Mouse (Mus musculus): ENCODE measurements at regions not wholly inside any gene's neighbourhood (a gene's known extent, or its start where the extent isn't known, plus 50 kb on each side); places are given as distances from the start of the nearest gene placed in this dataset.

DNA sequence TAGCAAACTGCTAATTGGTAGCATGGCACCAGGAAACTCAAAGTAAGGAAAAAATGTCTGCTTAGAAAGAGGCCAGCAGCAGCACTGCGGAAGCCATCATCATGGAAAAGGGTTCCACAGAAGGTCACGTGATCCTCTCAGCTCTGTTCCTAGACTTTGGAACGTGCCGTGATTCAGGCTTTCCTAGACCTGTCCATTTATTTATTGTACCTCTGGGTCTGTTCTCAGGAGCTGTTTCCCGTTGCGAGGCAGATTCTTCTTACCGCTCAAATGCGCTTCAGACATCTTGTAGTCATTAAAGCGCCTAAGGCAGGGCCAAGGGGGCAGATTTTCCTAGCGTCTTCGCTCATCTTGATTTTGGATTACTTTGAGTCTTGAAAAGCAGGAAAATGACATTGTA is 365.0 kb upstream of the Adgrl2 start:
- Histone ChIP-seq H3K4me3 (ENCODE audit: low read depth, low read length) (no peak overlapping the region), H3K27ac (ENCODE audit: low read length) (no peak overlapping the region), H3K27me3 (replicated peaks; ENCODE audit: insufficient read depth, low read length) (no peaks in the 10 kb centered on the region), H3K36me3 (ENCODE audit: insufficient read depth, low read length) (no peaks in the 10 kb centered on the region), H3K9me3 (ENCODE audit: low read length) (no peaks in the 10 kb centered on the region), H3K4me2 (replicated peaks; ENCODE audit: low read depth, low read length) (no peak overlapping the region), H3K9ac (replicated peaks; ENCODE audit: low read depth) (no peak overlapping the region), H3K4me1 (ENCODE audit: insufficient read depth, low read depth, low read length) (no peaks in the 10 kb centered on the region; the same call in 1 of the 2 replicates)
- ATAC-seq (no peak), DNase-seq (ENCODE audit: low spot score) (no peak)
- 96% methylated on average over 11 of the region's 11 CpGs for WGBS
- TF ChIP-seq EP300 (IDR thresholded peaks at IDR 0.05) (no peak), CTCF (IDR thresholded peaks at IDR 0.05) (no peak)

DNA sequence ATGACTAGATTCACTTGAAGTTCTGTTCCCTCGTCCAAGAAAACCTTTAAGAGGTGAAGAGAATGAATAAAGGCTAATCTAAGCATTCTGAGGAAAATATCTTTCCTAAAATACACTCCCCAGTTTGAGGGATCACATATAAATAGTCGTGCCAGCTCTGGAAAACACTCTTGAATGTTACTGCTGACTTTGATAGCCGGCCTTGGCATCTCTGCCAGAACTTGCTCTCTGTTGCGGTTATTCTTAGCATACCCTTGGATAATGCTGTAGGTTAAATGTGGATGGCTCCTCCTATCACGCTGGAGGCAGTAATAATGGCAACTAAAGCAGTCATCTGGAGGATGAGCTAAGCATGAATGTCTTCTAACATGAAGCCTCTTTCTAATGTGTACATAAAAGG is 363.6 kb upstream of the Adgrl2 start:
- Histone ChIP-seq H3K4me2 (replicated peaks; ENCODE audit: low read depth, low read length) (no peak overlapping the region), H3K9me3 (ENCODE audit: low read length) (no peaks in the 10 kb centered on the region), H3K4me3 (ENCODE audit: low read depth, low read length) (no peak overlapping the region), H3K36me3 (ENCODE audit: insufficient read depth, low read length) (no peaks in the 10 kb centered on the region), H3K4me1 (ENCODE audit: insufficient read depth, low read depth, low read length) (no peaks in the 10 kb centered on the region; the same call in 1 of the 2 replicates), H3K27me3 (replicated peaks; ENCODE audit: insufficient read depth, low read length) (no peaks in the 10 kb centered on the region), H3K9ac (replicated peaks; ENCODE audit: low read depth) (no peak overlapping the region), H3K27ac (ENCODE audit: low read length) (no peak overlapping the region)
- no peak for TF ChIP-seq EP300 (IDR thresholded peaks at IDR 0.05)
- no peak for TF ChIP-seq CTCF (IDR thresholded peaks at IDR 0.05)
- DNase-seq (ENCODE audit: low spot score): no peak
- 80% methylated on average over 5 of the region's 5 CpGs for WGBS
- ATAC-seq: no peak

DNA sequence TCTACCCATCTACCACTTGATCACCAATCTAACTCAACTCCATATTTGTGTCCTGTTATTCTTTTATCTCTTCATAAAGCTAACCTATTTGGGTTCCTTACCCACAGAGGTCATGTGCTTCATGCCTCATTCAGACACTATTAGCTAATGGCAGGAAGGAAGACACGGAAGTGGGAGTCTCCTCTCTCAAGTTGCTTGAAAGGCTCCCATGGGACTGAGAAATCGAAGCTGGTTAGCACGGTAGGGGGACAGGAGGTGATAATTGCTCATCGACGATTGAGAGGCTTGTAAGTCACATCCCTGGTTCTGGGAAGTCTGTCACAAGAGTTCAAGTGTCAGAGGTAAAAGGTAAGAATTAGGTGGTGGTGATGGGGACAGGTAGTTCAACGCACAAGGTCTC is 362.2 kb upstream of the Adgrl2 start:
- DNase-seq (ENCODE audit: low spot score): no peak
- no peaks in the 10 kb centered on the region for H3K9me3 ChIP-seq (ENCODE audit: low read length)
- no peak overlapping the region for H3K9ac ChIP-seq (replicated peaks; ENCODE audit: low read depth)
- H3K27me3 ChIP-seq (replicated peaks; ENCODE audit: insufficient read depth, low read length): no peaks in the 10 kb centered on the region
- H3K27ac ChIP-seq (ENCODE audit: low read length): no peak overlapping the region
- H3K4me2 ChIP-seq (replicated peaks; ENCODE audit: low read depth, low read length): no peak overlapping the region
- no peaks in the 10 kb centered on the region for H3K36me3 ChIP-seq (ENCODE audit: insufficient read depth, low read length)
- WGBS: 41% methylated on average over 6 of the region's 6 CpGs
- no peak for ATAC-seq
- H3K4me3 ChIP-seq (ENCODE audit: low read depth, low read length): no peak overlapping the region
- H3K4me1 ChIP-seq (ENCODE audit: insufficient read depth, low read depth, low read length): no peaks in the 10 kb centered on the region
- TF ChIP-seq CTCF (IDR thresholded peaks at IDR 0.05): no peak
- TF ChIP-seq EP300 (IDR thresholded peaks at IDR 0.05): no peak

DNA sequence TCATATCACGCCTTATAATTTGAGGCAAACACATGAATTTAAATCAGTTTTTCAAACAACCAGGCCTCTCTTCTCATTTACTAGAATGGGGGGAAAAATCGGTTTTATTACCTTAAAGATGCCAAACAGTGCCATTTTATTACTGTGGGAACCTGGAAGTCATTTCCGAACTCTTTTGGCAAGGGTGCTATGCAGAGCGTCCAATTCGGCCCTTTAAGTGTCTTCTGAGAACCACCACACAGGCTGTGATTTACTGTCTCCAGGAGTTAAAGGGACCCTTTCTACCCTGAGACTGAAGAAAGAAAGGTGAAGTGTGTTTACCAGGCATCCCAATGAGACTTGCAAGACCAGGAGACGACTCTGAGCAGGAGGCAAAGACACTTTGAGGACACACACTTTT is 359.4 kb upstream of the Adgrl2 start:
- H3K4me2 ChIP-seq (replicated peaks; ENCODE audit: low read depth, low read length): no peak overlapping the region
- ATAC-seq (no peak), DNase-seq (ENCODE audit: low spot score) (no peak)
- no peaks in the 10 kb centered on the region for H3K27me3 ChIP-seq (replicated peaks; ENCODE audit: insufficient read depth, low read length)
- TF ChIP-seq CTCF (IDR thresholded peaks at IDR 0.05) (no peak), EP300 (IDR thresholded peaks at IDR 0.05) (no peak)
- H3K36me3 ChIP-seq (ENCODE audit: insufficient read depth, low read length): no peaks in the 10 kb centered on the region
- H3K4me1 ChIP-seq (ENCODE audit: insufficient read depth, low read depth, low read length): no peaks in the 10 kb centered on the region
- no peak overlapping the region for H3K9ac ChIP-seq (replicated peaks; ENCODE audit: low read depth)
- no peak overlapping the region for H3K27ac ChIP-seq (ENCODE audit: low read length)
- WGBS: 51% methylated on average over 6 of the region's 6 CpGs
- no peak overlapping the region for H3K4me3 ChIP-seq (ENCODE audit: low read depth, low read length)
- no peaks in the 10 kb centered on the region for H3K9me3 ChIP-seq (ENCODE audit: low read length)

- H3K4me1 ChIP-seq (ENCODE audit: insufficient read depth, low read depth, low read length): no peaks in the 10 kb centered on the region
- peak overlapping the region; percentile 55; the same call in 1 of the 2 replicates for H3K27ac ChIP-seq (ENCODE audit: low read length)
- TF ChIP-seq CTCF (IDR thresholded peaks at IDR 0.05) (peak; percentile 88), EP300 (IDR thresholded peaks at IDR 0.05) (peak; percentile 98)
- H3K4me2 ChIP-seq (replicated peaks; ENCODE audit: low read depth, low read length): no peak overlapping the region
- H3K36me3 ChIP-seq (ENCODE audit: insufficient read depth, low read length): no peaks in the 10 kb centered on the region
- H3K4me3 ChIP-seq (ENCODE audit: low read depth, low read length): no peak overlapping the region
- H3K9ac ChIP-seq (replicated peaks; ENCODE audit: low read depth): no peak overlapping the region
- DNase-seq (ENCODE audit: low spot score): peak; percentile 87
- no peaks in the 10 kb centered on the region for H3K27me3 ChIP-seq (replicated peaks; ENCODE audit: insufficient read depth, low read length)
- 20% methylated on average over 9 of the region's 9 CpGs for WGBS
- peak; percentile 88 for ATAC-seq
- no peaks in the 10 kb centered on the region for H3K9me3 ChIP-seq (ENCODE audit: low read length)
These were observed 358.9 kb upstream of the Adgrl2 start for GRCm38 (mm10) chr3:149349211-149349697.

DNA sequence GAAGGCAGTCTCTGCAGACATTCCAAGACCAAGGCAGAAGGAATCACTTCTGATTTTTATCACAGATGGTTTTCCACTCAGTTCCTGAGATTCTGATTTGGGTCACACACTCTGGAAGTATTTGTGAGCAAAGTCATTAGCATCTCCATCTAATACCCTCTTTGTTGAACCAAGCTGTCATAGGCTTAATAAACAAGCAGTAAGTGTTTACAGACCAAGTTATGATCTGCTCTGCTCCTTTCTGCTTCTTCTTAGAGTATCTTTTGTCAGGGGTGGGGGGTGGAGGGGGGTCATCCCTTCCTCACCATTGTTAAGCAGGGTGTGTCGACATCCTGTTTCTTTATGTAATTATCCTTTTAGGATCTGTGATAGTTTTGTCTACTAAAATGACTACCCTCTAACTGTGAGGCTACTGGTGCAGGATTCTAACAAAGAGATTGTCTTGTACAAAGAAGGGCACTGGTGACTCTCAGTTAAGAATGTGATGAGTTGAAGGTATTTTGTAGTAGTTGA is 358.2 kb upstream of the Adgrl2 start:
- TF ChIP-seq EP300 (IDR thresholded peaks at IDR 0.05) (peak; percentile 91), CTCF (IDR thresholded peaks at IDR 0.05) (no peak)
- ATAC-seq: peak; percentile 65
- no peak overlapping the region for H3K4me2 ChIP-seq (replicated peaks; ENCODE audit: low read depth, low read length)
- H3K4me3 ChIP-seq (ENCODE audit: low read depth, low read length): no peak overlapping the region
- no peaks in the 10 kb centered on the region for H3K27me3 ChIP-seq (replicated peaks; ENCODE audit: insufficient read depth, low read length)
- H3K4me1 ChIP-seq (ENCODE audit: insufficient read depth, low read depth, low read length): no peaks in the 10 kb centered on the region
- no peak overlapping the region for H3K9ac ChIP-seq (replicated peaks; ENCODE audit: low read depth)
- no peaks in the 10 kb centered on the region for H3K36me3 ChIP-seq (ENCODE audit: insufficient read depth, low read length)
- peak overlapping the region; percentile 58; the same call in 1 of the 2 replicates for H3K27ac ChIP-seq (ENCODE audit: low read length)
- WGBS: 41% methylated on average over 1 of the region's 1 CpGs
- DNase-seq (ENCODE audit: low spot score): peak; percentile 59
- H3K9me3 ChIP-seq (ENCODE audit: low read length): no peaks in the 10 kb centered on the region

Data from lung, postnatal 0 days (tissue).